Mouse (Mus musculus) liver, adult 2 months (tissue): ENCODE data around the gene Col8a2. TPM values are rescaled to one million over a fixed set of nuclear protein-coding genes. Genes with fewer than 3 reads are reported as not detected.
A peak's percentile ranks its signal among the peaks of the same experiment; 100 is the strongest.

Experiments
- DNase-seq: peaks from one replicate; pipeline ENCODE4 v3.0.0-alpha.2; 2011; ENCODE audit warnings: low read depth, low spot score; ENCODE audit errors: extremely low read depth
- H3K27ac ChIP-seq: fragments of 200-500 bp; replicated peaks from 2 replicates; pipeline ENCODE4 v1.5.1; 2012; ENCODE audit warnings: low read depth, mild to moderate bottlenecking, control low read depth, inconsistent platforms, low read length; ENCODE audit not compliant: insufficient read depth
- H3K27me3 ChIP-seq: fragments of 200-500 bp; 2 replicates; pipeline ENCODE4 v1.6.1; 2012; ENCODE audit warnings: mild to moderate bottlenecking, moderate library complexity, low read length, inconsistent platforms; ENCODE audit not compliant: control insufficient read depth, insufficient read depth
- H3K36me3 ChIP-seq: fragments of 200-500 bp; 2 replicates; pipeline ENCODE4 v1.6.1; 2012; ENCODE audit warnings: low read length, inconsistent platforms; ENCODE audit not compliant: control insufficient read depth, insufficient read depth
- H3K4me1 ChIP-seq: fragments of 200-500 bp; 2 replicates; pipeline ENCODE4 v1.6.1; 2011; ENCODE audit warnings: low read length; ENCODE audit not compliant: control insufficient read depth, insufficient read depth
- H3K4me3 ChIP-seq: fragments of 200-500 bp; 2 replicates; pipeline ENCODE4 v1.5.1; 2011; ENCODE audit warnings: low read depth, mild to moderate bottlenecking, control low read depth, low read length, moderate library complexity; ENCODE audit not compliant: insufficient read depth
- H3K79me2 ChIP-seq: fragments of 200-500 bp; 2 replicates; pipeline ENCODE4 v1.6.1; 2012; ENCODE audit warnings: inconsistent platforms, mild to moderate bottlenecking, low read length, moderate library complexity; ENCODE audit not compliant: control insufficient read depth, insufficient read depth
- H3K9ac ChIP-seq: fragments of 200-500 bp; 2 replicates; pipeline ENCODE4 v1.6.1; 2012; ENCODE audit warnings: low read depth, mild to moderate bottlenecking, control low read depth, inconsistent platforms, low read length
- CTCF ChIP-seq: fragments of 200-500 bp; IDR thresholded peaks from 2 replicates; pipeline ENCODE4 v1.5.1; 2011; ENCODE audit warnings: low read depth, low read length, control low read depth
- POLR2A ChIP-seq: fragments of 200-500 bp; IDR thresholded peaks from 2 replicates; pipeline ENCODE4 v1.6.1; 2011; ENCODE audit warnings: low read length, control low read depth; ENCODE audit not compliant: insufficient read depth; ENCODE audit errors: extremely low read depth
- WGBS: fragments of 180-500 bp; shearing (Covaris S2); methylation state at CpG from one replicate; pipeline ENCODE4 v1.1.7; 2018; 5-methylcytosine and 5-hydroxymethylcytosine counted together
- polyA plus RNA-seq: library from polyadenylated mRNA; depleted of rRNA; stranded (reverse); fragments of >200 nt; gene quantifications from 2 replicates; pipeline ENCODE4 v1.2.3, GENCODE M21; 2012
- total RNA-seq: library from RNA; depleted of rRNA; stranded (reverse); fragments of >200 nt; gene quantifications from 2 replicates; pipeline ENCODE4 v1.2.3, GENCODE M21; 2014

Gene Col8a2
- total and polyA plus RNA-seq, 2 experiments, result 0.09 to 0.17 TPM

DNA sequence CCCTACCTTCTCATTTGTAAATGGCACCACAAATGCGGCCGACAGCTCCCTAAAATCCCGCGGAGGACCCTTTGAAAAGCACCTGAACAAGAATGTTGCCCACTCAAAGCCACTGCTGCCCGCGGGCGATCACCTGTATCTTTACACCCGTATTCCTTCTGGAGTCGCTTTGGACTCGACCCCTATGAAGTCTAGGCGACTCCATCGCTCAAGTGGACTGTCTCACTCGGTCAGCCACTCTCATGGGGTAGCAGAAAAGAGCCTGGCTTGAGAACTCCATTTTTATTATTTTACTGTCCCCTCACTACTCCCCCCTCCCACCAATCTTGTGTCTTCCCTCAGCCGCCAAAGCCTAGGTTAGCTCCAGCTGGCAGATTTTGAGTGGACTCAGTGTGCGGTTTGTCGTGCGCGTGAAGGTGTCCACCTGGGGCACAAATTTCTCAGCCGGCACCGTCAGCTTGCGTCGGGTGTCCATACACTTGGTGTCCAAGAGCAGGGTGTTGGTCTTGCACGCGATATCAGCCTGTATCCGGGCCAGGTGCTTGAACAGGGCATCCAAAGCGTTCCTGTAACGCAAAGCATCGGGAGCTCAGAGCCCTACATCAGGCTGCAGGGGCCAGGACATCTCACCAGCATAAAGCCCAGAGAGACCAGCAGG is 35.4 kb downstream of the Col8a2 start:
- DNase-seq, result no peak
- Histone ChIP-seq H3K27ac (no peak overlapping the region), H3K79me2 (peaks cover 8% of the 10 kb centered on the region), H3K4me1 (peaks cover 6% of the 10 kb centered on the region), H3K36me3 (peaks cover under 1% of the 10 kb centered on the region; the same call in 1 of the 2 replicates), H3K9ac (peak overlapping the region; percentile 18; the same call in 1 of the 2 replicates), H3K27me3 (no peaks in the 10 kb centered on the region), H3K4me3 (no peak overlapping the region; the same call in 1 of the 2 replicates)
- TF ChIP-seq CTCF, result no peak
- no peak for TF ChIP-seq POLR2A
- WGBS, result 58% methylated on average over 28 of the region's 28 CpGs

- Histone ChIP-seq H3K27ac (no peak overlapping the region), H3K4me3 (no peak overlapping the region), H3K9ac (no peak overlapping the region), H3K27me3 (no peaks in the 10 kb centered on the region), H3K79me2 (peaks cover 8% of the 10 kb centered on the region), H3K36me3 (no peaks in the 10 kb centered on the region), H3K4me1 (peaks cover 6% of the 10 kb centered on the region)
- DNase-seq, result no peak
- 94% methylated on average over 13 of the region's 13 CpGs for WGBS
- TF ChIP-seq CTCF, result no peak
- TF ChIP-seq POLR2A, result no peak
Measured at GRCm38 (mm10) chr4:126322646-126323045, 36.1 kb downstream of the Col8a2 start.

DNA sequence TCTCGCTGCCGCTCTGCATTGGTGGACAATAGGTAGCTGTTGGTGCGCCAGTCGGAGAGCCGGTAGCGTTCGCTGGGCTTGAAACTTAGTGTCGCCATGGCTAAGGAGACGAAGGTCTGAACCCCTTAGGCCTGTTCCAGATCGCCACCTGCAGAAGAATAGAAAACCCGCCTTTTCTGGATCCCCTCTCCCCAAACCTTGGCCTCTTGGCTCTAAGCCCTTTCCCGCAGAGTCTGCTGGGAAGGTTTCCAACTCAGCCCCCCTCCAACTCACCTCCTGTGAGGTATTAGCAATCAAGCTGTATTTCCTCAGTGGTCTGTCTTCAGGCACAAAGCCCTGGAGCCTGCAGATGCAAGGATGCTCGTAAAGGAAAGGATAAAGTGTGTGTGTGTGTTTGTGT is 38.3 kb downstream of the Col8a2 start:
- peaks cover 5% of the 10 kb centered on the region for H3K4me1 ChIP-seq
- WGBS, result 75% methylated on average over 13 of the region's 13 CpGs
- H3K79me2 ChIP-seq, result peaks cover 8% of the 10 kb centered on the region
- H3K4me3 ChIP-seq, result no peak overlapping the region
- no peak overlapping the region for H3K27ac ChIP-seq
- H3K36me3 ChIP-seq, result no peaks in the 10 kb centered on the region
- no peak overlapping the region for H3K9ac ChIP-seq
- TF ChIP-seq POLR2A (no peak), CTCF (no peak)
- no peaks in the 10 kb centered on the region for H3K27me3 ChIP-seq
- DNase-seq, result no peak

DNA sequence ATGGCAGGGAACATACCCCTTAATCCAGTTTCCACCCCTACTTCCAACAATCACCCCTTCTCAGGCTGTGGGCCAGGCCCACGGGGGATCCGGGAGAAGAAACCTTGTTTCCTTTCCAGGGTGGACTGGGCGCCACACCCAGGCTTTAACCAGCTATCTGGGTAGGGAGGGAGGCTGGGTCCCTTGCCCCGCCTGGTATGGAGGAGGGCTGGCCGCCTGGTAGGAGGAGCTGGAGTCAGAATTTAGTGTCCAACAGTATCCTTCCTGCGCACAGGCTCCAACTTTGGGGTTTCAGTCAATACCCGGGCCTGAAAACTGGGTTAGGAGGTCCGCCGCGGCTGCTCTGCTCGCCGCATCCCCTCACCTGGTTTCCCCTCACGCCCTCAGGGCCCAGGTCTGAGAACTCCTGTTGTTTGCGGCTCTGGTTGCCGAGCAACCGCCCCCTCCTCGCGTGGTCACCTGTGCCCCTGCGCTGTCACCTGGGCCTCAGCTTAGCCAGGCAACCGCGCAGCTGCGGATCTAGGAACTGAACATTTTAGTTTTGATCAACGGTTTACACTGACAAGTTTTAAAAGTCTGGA is 38.8 kb downstream of the Col8a2 start, which contains the start of gene Tekt2:
TSS of gene Tekt2 (minus strand) at position 408 of the 581 bp plus-strand sequence.
- DNase-seq, result no peak
- no peak within 1 kb of the TSS for H3K9ac ChIP-seq
- H3K27me3 ChIP-seq, result no peaks in the 10 kb centered on the region
- H3K79me2 ChIP-seq, result peaks cover 8% of the 10 kb centered on the region
- no peak for TF ChIP-seq POLR2A
- no peak for TF ChIP-seq CTCF
- no peaks in the 10 kb centered on the region for H3K36me3 ChIP-seq
- H3K4me3 ChIP-seq, result no peak within 1 kb of the TSS
- H3K4me1 ChIP-seq, result peaks cover 3% of the 10 kb centered on the region
- WGBS, result 29% methylated on average over 23 of the region's 23 CpGs
- no peak within 1 kb of the TSS for H3K27ac ChIP-seq

DNA sequence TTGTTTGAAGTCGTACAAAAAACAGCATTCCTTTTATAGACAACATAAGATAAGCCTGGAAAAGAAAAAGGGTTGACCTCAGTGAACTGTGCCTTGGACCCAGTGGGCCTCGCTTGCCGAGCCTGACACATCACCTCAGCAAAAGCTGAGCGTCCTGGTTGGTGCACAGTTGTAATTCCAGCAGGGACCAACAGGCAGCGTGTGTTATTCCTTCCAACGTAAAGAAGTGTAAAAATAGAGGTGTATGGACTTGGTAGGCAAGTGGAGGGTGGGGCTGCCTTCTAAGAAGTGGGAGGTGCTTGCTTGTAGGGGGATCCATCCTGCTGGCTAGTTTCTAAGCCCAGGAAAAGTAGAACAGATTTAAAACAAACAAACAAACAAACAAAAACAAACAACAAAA is 39.4 kb downstream of the Col8a2 start:
- H3K9ac ChIP-seq, result no peak overlapping the region
- 55% methylated on average over 6 of the region's 6 CpGs for WGBS
- H3K27ac ChIP-seq, result no peak overlapping the region
- DNase-seq, result no peak
- TF ChIP-seq POLR2A (no peak), CTCF (no peak)
- H3K4me3 ChIP-seq, result no peak overlapping the region
- H3K27me3 ChIP-seq, result no peaks in the 10 kb centered on the region
- H3K79me2 ChIP-seq, result peaks cover 4% of the 10 kb centered on the region
- no peaks in the 10 kb centered on the region for H3K4me1 ChIP-seq
- no peaks in the 10 kb centered on the region for H3K36me3 ChIP-seq

DNA sequence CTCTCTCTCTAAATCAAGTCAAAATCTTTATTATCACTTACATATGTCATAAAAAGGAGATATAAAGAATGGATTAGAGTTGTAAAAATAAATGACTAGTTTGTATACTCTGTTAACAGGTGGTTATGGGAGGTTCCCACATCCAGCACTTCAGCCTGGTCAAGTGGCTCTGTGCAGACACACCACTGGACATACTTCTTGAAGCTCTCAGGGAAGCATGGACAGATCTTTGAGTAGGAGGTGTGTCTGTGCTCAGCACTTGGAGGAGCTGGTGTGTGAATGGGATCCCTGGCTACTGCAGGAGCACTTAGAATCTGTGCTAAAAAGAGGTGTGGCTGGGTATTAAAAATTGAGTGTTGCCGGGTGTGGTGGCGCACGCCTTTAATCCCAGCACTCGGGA is 43.7 kb downstream of the Col8a2 start:
- Histone ChIP-seq H3K36me3 (peaks cover 5% of the 10 kb centered on the region; the same call in 1 of the 2 replicates), H3K27me3 (no peaks in the 10 kb centered on the region), H3K9ac (no peak overlapping the region), H3K4me3 (no peak overlapping the region), H3K79me2 (no peaks in the 10 kb centered on the region), H3K4me1 (no peaks in the 10 kb centered on the region), H3K27ac (no peak overlapping the region)
- TF ChIP-seq CTCF (no peak), POLR2A (no peak)
- no peak for DNase-seq
- 95% methylated on average over 4 of the region's 4 CpGs for WGBS
